Mouse (Mus musculus): ENCODE data around the gene Ybx3.

- TF ChIP-seq GATA1 (IDR thresholded peaks at IDR 0.05; ENCODE audit: borderline replicate concordance, low read length) (no peak), FLI1 (IDR thresholded peaks at IDR 0.05; ENCODE audit: low read length) (no peak)
Observed at GRCm38 (mm10) chr6:131321854-131322639, 66.2 kb downstream of the Ybx3 start.
